Mouse (Mus musculus): ENCODE data around the gene Grin2b.

Grin2b gene

GRCm38 (mm10) chr6:136096269-136096668 is 77.0 kb downstream of the Grin2b start:
- peak; percentile 4 for DNase-seq

DNA sequence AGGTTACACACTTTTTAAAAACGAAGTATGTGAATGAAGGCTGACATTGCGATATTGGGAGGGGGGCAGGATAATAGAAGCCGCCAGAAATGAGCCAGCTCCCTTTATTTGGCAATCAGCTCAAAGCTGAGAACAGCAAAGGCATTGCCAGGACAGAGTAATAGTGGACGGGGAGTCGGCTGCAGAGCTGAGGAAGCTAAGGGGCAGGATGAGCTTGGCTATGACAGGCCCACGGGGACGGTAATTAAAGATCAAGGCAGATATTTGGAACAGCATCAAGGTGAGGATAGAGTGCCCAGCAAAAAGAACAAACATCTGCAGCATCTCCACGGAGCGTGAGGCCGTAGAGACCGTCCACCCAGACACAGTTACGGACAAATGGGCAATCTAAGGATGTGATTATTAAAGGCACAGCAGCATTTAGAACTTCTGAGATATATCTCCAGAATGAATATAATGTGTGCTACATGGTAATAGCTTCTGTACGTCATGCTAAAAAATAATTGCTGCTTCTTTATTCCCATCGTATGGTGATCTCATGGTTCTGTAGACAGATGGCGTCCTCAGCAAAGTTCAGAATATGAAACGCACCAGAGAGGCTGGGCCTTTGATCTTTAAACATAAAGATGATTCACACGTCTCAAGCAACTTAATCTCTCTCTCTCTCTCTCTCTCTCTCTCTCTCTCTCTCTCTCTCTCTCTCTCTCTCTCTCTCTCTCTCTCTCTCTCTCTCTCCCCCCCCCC is 93.1 kb downstream of the Grin2b start:
- no peak for DNase-seq

DNA sequence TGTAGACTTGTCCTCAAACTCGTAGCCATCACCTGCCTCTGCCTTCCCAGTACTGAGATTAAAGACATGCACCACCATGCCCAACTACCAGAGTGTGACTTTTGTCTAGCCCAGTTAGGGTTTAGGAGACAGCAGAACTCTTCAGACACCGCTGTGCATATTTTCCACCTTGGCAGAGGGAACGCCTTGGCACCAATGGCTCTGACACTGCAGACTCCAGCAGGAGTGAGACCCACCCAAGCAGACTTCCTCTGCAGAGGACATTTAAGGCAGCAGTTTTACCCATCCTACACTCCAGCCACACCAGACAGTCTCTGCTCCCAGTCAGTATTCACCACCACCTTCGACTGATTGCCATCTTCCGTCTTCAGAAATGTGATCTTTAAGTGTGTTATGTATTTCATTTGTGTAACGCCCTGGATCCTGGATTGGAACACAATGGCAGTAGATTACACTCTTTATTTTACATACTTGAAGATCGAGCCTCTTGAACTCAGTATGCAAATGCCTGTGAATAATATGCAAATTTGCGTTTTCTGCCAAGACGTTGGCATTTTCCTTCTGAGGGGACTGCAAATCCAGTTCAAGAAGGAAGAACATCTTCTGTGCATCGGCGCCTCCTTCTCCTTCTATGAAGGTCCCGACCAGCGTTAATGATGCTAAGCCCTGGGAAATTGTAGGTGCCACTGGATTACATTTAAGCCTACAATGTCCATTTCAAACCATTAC is 100.8 kb downstream of the Grin2b start:
- no peak for DNase-seq

DNA sequence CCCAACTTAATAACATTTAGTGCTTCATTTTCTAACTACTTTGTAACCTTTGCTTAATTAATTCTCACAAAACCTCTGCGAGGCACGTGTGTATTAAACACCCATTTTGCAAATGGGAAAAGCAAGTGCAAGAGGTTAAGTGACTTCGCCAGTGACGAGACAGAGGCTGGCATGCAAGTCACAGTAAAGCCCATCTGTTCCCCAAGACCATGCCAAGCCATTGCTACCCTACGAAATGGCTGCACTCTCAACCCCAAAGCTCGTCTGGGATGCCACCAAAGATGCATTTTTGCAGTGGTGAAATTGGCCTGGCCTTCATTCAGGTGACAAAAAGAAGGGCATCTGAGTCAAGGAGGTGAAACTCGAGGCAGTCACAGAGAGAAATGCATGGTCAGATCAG is 103.2 kb downstream of the Grin2b start:
- DNase-seq, result no peak

GRCm38 (mm10) chr6:136053346-136053745 is 120.0 kb downstream of the Grin2b start:
- DNase-seq, result no peak

- no peak for DNase-seq
Measured at GRCm38 (mm10) chr6:136050346-136050745, 123.0 kb downstream of the Grin2b start.

GRCm38 (mm10) chr6:136048084-136048483 is 125.2 kb downstream of the Grin2b start:
- no peak for DNase-seq

DNA sequence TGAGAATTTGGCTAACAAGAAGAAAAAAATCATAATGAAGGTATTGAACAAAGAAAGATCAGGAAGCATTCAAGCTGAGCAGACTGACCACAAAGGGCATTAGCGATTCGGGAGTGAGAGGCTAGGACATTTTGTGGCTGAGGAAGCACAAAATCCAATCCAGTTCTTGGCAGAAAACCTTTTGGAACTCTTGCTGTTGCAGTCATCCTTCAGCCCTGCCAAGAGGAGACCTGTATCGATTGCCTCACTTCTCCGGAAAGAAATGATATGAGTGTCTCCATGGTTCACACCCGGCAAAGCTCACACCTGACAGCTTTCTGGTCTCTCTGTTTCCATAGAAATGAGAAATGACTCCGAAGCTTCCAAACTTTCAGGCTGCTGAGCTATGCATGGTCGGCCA is 127.2 kb downstream of the Grin2b start:
- no peak for DNase-seq

GRCm38 (mm10) chr6:136044461-136044860 is 128.8 kb downstream of the Grin2b start:
- DNase-seq, result no peak

DNA sequence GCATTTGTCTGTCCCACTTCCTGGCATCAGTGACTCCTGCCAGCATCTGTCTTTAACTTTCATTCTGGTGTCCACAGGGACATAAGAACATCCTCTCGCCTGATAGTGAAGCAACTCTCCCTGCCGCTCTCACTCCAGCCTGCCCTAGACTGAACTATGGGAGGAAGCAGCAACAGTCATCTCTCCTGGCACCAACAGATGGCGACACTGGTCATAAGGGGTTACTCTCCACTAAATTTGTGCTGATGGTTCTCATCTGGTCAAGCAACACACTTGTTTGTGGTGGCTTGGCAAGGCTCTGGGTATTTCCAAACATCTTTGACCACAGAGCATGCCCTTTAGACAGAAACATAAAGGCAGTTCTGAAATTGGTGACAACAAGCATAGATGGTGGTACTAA is 130.9 kb downstream of the Grin2b start:
- DNase-seq, result peak; percentile 3

DNA sequence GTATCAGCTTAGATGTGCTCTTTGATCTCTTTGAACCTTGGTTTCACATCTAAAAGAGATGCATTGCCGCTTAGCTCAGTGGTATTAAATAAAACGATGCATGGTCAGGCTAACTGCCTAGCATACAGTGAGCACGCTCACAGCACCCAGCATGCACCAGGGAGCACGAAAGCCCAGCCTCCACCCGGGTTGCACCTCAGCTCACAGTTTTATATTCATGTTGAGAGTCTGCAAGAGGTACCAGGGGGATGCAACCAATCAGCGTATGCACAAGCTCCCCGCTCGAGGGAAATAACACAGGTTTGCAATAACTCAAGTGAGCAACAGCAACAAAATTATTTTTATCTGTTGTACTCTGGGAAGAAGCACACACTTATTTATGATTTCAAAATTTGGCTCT is 131.5 kb downstream of the Grin2b start:
- no peak for DNase-seq

DNA sequence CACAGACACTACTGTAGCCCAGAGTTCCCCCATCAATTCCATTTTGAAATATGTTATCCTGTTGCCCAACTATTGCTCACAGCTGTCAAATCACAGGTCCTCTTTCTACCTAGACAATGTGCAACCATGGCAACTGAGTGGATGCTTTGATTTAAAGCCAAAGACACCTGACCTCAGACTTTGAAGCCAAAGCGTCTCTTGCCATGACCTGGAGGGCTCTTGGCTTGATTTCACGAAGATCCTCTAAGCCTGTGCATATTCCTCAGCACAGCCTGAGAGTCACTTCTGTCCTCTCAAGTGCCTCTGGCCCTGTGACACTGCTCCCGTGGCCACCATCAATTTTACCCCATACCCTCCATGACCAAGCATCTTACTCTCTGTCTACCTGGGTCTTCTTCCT is 132.4 kb downstream of the Grin2b start:
- no peak for DNase-seq

DNA sequence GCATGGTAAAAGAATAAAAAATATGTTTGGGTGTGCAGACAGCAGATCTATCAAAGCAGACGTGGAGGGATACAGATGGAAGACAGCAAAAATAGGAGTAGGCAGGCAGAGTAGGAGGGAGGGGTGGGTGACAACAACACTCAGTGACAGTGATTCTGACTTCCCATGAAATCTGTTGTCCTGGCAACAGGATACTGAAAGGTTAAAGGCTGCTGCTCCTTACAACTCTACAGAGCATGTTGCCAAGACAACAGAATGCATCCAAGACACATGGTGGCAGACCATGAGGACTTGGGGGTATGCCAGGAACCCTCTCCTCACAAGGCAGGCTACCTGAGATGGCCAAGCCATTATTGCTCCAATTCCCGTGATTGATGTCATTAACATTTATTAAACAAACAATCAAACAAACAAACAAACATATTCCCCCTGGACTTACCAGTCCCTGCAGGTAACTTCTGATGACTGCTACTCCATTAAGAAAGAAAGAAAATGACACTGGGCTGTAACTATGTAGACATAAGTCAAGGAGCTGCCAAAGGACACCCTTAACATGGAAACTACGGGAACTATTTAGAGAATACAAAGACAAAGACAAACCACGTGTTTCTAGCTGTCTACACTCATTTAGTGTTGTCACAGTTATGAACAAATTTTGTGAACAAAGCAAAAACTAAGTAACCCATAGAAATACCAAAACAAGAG is 143.9 kb downstream of the Grin2b start:
- DNase-seq, result no peak

DNA sequence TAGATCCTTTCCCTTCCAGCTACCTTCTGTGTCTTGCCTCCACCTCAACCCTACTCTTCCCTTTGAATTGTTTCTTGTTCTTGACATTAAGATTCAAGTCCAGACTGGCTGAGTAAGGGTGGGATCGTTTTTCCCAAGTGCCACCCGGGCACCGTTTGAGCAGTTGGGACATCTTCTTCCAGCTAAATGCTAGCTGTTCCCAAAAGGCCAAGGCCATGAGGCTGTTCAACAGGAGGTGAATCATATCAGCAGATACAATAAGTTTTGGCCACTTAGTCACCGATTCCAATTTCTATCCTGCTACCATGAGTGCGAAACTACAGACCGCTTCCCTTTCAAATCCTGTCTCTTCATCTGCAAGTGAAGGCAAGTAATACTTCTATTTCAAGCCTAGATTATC is 146.4 kb downstream of the Grin2b start:
- DNase-seq, result no peak

GRCm38 (mm10) chr6:136025801-136026200 is 147.5 kb downstream of the Grin2b start:
- no peak for DNase-seq

GRCm38 (mm10) chr6:136020460-136020859 is 152.9 kb downstream of the Grin2b start:
- no peak for DNase-seq

DNA sequence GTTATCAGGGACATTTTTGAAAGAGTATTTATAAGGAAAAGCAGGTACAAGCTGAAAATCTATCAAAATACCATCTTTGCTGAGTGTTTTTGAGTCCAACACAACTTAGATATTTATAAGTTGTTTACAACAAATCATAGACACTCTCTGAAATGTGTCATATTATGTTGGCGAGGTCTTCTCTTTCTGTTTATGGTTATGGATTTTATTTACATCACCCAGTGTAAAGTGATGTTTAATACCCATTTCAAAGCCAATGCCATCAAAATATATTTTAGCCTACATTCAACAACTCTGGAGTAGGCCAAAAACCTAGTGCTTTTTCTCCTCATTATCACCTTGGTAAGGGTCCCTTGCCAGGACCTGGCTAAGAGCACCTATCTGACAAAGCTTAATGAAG is 154.3 kb downstream of the Grin2b start:
- DNase-seq, result no peak

- no peak for DNase-seq
Measured at GRCm38 (mm10) chr6:136013556-136014380, 159.5 kb downstream of the Grin2b start.

DNA sequence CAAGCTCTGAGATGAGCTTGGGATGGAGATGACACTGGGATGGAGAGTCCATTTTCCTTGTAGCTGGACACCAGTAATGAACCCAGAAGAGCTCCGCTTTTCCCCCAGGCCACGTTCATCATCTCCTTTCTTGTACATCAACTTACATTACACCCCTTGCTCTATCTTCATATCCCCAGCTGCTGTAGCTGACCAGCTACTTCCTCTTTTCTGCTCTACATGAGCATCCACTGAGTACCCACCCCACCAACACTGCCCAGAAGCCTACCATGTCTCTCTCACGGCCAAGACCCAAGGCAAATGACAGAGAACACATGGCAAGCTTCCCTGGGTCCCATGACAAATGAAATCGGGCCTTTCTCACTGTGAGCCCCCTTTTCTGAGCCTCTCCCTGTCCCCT is 161.8 kb downstream of the Grin2b start:
- no peak for DNase-seq

DNA sequence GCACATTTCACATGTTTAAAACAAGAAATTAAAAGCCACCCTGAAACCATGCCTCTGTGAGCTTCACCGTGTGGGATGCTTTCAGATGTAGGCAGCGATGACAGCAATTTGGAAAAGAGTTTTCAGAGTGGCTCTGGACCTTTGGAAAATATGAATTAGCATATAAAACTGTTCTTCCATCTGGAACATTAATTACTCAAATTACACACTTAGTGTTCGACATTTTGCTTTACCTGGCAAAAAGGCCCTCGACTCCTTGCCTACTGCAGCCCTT is 162.3 kb downstream of the Grin2b start:
- no peak for DNase-seq

DNA sequence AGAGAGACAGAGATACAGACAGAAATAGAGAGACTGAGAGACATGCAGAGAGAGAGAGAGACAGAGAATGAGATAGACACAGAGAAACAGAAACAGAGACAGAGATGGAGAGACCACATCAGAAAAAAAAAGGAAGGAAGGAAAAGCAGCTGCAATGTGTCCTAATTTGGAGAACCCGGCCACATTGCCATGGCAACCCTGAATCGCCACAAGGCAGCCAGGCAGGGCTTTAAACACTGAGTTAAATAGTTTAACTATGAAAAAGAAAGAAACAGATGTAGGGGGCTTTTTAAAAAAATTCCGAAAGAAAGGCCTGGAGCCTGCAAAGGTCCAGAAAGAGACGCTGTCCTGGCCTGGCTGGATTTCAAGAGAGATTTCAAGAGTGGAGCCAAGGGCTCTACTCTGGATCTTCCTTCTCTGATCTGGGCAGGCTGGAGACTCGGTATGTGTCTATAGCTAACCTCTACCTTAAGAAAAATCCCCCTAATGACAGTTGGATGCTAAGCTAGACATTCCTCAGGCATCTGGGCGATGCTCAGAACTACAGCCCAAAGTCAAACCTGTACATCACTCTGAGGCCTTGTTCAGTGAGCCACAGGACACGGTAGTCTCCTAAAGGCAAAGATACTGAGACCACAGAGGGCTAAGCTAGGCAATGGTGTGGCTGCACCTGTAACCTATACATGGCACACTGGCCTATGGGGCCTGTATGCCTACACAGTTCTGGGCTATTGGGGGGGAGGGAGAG is 162.8 kb downstream of the Grin2b start:
- DNase-seq, result peak; percentile 3

- DNase-seq, result no peak
Measured at GRCm38 (mm10) chr6:136008120-136008519, 165.2 kb downstream of the Grin2b start.

GRCm38 (mm10) chr6:135994691-135995090 is 178.6 kb downstream of the Grin2b start:
- DNase-seq, result peak; percentile 13
